Mouse (Mus musculus): ENCODE data around the gene Olfr48.

Gene Olfr48

DNA sequence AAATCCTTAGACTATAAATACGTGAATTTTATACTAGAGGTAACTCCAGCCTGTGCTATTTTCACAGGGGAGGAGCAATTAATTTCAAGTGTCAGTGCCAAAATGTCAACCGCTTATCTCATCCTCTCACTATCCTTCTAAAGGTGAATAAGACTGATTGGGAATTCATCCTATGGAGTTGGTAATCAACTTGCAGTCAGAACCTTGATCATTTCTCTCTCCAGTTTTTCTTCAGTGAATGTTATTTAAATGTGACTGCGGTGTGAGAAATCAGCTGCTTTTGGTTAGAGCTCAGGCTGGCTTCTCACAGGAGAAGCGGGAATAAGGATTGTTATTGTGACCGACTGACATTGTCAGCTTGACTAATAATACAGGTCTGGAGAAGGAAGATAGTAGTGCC lies at the start of gene Olfr48:
TSS of gene Olfr48 (minus strand) at position 101 of the 400 bp plus-strand sequence.
- no peak for DNase-seq (ENCODE audit: low read depth, low spot score)

DNA sequence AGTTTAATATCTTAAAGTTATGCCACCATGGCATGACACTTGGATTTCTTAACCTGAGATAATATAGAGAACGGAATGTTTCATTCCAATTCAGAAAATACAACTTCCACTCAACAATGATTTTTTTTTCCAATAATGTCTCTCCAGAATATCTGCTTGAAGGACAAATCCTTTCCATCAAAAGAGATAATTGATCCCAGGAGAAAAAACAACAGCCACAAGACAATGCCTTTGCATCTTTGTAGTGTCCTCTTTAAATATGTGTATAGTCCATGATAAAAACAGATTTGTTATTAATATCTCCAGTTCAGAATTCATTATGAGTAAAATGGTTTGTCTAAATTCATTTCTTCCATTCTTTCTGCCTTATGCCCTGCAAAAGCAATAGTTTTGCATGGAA lies 30.1 kb upstream of the Olfr48 start, which contains the start of gene Olfr1257:
TSS of gene Olfr1257 (plus strand) at position 301 of the 400 bp plus-strand sequence.
- DNase-seq (ENCODE audit: low read depth, low spot score): no peak

GRCm38 (mm10) chr2:89849230-89849629 lies 1.2 kb upstream of the Olfr48 start:
- no peak for DNase-seq (ENCODE audit: low read depth, low spot score)

DNA sequence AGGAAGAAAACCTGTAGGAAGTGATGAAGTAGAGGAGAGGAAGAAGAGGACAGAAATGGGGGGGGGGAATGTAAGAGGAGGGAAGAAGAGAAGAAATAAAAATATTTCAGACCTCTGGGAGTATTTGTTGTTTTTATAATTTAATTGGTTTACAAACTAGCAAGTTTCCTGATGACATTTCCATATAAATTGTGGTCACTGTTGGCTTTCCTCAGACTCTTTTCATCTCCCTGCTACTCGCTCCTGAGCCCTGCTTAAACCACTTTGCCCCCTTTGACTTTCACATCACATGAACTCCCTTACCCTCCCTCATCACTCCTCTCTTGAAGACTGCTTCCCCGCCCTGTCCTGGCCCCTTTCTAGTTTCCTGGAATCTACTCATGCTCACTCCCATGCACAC lies 6.5 kb downstream of the Olfr48 start, which contains the start of gene Olfr1256:
TSS of gene Olfr1256 (minus strand) at position 101 of the 400 bp plus-strand sequence.
- DNase-seq (ENCODE audit: low read depth, low spot score): no peak

DNA sequence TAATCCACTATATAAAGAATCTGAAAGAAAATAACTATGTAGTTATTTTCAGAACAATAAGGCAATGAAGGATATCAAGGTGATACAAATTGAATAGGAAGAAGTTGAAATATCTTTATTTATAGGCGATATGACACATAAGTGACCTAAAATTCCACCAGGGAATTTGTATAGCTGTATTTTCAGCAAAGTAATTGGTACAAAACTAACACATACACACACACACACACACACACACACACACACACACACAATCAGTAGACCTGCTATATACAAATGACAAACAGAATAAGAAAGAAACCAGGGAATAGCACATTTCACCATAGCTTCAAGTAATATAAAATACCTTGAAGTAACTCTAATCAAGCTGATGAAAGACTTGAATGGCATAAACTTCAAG lies 27.8 kb downstream of the Olfr48 start:
- DNase-seq (ENCODE audit: low read depth, low spot score): no peak

- no peak for DNase-seq (ENCODE audit: low read depth, low spot score)
These were observed 36.3 kb downstream of the Olfr48 start, which contains the start of gene Olfr1255 for GRCm38 (mm10) chr2:89811751-89812150. Gene Olfr1255, plus strand, starts transcription at chr2:89812051.

GRCm38 (mm10) chr2:89810751-89811150 lies 37.3 kb downstream of the Olfr48 start:
- no peak for DNase-seq (ENCODE audit: low read depth, low spot score)

DNA sequence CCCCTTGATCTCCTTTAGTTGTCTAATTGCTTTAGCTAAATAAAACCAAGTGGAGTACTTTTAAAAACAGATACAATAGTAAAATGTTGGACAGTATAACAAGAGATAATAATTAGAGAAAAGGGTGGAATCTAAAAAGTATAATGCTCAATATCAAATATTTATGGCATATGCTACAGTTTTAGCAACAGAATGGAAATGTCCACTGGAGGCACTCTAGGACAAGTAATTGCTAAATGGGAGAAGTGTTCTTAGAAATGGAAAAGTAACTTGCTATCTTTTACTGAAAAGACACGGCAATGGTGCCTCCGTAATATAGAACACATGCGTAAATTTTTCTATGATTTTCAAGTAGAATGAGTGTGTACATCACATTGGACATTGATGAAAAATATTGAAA lies 48.4 kb downstream of the Olfr48 start:
- no peak for DNase-seq (ENCODE audit: low read depth, low spot score)

DNA sequence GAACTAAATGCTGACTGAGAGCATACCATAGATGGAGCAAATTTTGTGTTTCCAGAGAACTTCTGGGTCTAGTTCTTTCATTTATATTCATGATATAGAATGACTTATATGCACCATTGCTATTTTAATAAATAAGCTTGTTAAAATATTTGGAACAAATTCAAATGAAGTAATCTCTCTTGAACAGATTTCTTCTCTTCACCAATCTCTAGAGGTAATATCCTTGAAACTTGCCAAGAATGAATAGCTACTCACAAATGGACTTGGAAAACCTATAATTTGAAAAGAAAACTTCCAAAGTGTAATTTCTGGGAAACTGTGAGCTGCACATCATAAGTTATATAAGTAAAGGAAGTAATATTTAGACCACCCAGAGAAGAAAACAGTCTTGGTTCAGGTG lies 54.5 kb downstream of the Olfr48 start, which contains the start of gene Olfr1254:
TSS of gene Olfr1254 (minus strand) at position 101 of the 400 bp plus-strand sequence.
- DNase-seq (ENCODE audit: low read depth, low spot score): no peak
